Comparison of ENCODE assay signal across 12 mouse cellular contexts in the genomic region with DNA sequence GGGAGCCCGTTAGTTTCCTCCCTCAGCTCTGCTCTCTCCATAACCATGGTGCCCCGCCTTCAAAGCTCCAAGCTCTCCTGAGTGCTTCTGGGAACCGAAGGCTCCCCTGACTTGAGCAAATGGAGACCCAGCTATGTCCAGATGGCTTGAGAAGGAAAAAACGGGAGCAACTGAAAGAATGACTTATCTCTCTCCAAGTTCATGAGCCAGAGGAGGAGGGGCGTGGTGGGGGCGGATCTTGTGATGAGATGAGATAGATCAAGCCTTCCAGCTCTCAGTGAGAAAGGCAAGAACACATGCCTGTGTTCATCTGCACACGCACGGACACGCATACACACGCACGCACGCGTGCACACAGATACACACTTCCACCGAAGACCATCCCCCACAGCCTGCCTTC. TPM values are rescaled to one million over a fixed set of nuclear protein-coding genes. Genes with fewer than 3 reads are reported as not detected.
A peak's percentile ranks its signal among the peaks of the same experiment; 100 is the strongest.
DNase-seq lines count a peak whose midpoint lies in the region; ATAC-seq lines count a peak whose summit lies in the region.
"Had no signal": no experiment of that assay in that cellular context is flagged by ENCODE, and none has a peak within 500 bp of the region (broad histone marks: within the 10 kb centered on the region; RNA-seq: fewer than 3 reads in every experiment).

No protein-coding gene starts in this region.

- peaks cover 9% of the 10 kb centered on the region; the same call in 1 of the 2 replicates for H3K27me3 ChIP-seq in kidney, embryonic 15.5 days
- H3K27me3 ChIP-seq in embryonic facial prominence, embryonic 13.5 days, result no peaks in the 10 kb centered on the region
- H3K27me3 ChIP-seq: midbrain, embryonic 15.5 days had no signal

- H3K27ac ChIP-seq in kidney, embryonic 15.5 days, result no peak overlapping the region
- H3K27ac ChIP-seq in embryonic facial prominence, embryonic 13.5 days, result no peak overlapping the region
- H3K27ac ChIP-seq: midbrain, embryonic 15.5 days had no signal

- H3K9ac ChIP-seq in kidney, embryonic 15.5 days, result no peak overlapping the region
- H3K9ac ChIP-seq in embryonic facial prominence, embryonic 13.5 days, result no peak overlapping the region
- H3K9ac ChIP-seq: midbrain, embryonic 15.5 days had no signal

- H3K4me1 ChIP-seq in kidney, embryonic 15.5 days, result peaks cover 27% of the 10 kb centered on the region
- H3K4me1 ChIP-seq in embryonic facial prominence, embryonic 13.5 days, result peaks cover 34% of the 10 kb centered on the region

- 64% methylated on average over 14 of the region's 14 CpGs for WGBS in kidney, embryonic 15.5 days
- 74% methylated on average over 14 of the region's 14 CpGs for WGBS in embryonic facial prominence, embryonic 13.5 days

- no peak for ATAC-seq in kidney, embryonic 15.5 days (replicated peaks; ENCODE audit: low FRiP score)
- no peak for ATAC-seq in embryonic facial prominence, embryonic 13.5 days (ENCODE audit: insufficient number of reproducible peaks, insufficient read depth, low FRiP score, low TSS enrichment, low read depth)

- H3K9me3 ChIP-seq in kidney, embryonic 15.5 days (replicated peaks), result no peaks in the 10 kb centered on the region
- no peaks in the 10 kb centered on the region for H3K9me3 ChIP-seq in embryonic facial prominence, embryonic 13.5 days
- H3K9me3 ChIP-seq: midbrain, embryonic 15.5 days had no signal

- no peak for DNase-seq in kidney, adult 11 months
- DNase-seq in right cerebral cortex, adult 18-20 months, result peak; percentile 74
- DNase-seq in right cerebral cortex, postnatal 14 days, result no peak
- peak; percentile 78 for DNase-seq in telencephalon, adult 2 months (ENCODE audit: low read depth, low spot score)
- no peak for DNase-seq in cerebellum, postnatal 36 days
- DNase-seq: cerebellum, adult 9-11 months; heart, postnatal 10 days; layer of hippocampus, postnatal 36 days; right cerebral cortex, postnatal 25 days had no signal

- no peaks in the 10 kb centered on the region for H3K36me3 ChIP-seq in kidney, embryonic 15.5 days
- H3K36me3 ChIP-seq in embryonic facial prominence, embryonic 13.5 days, result no peaks in the 10 kb centered on the region
- H3K36me3 ChIP-seq: midbrain, embryonic 15.5 days had no signal

- H3K4me2 ChIP-seq in kidney, embryonic 15.5 days, result peak overlapping the region; percentile 51
- peak overlapping the region; percentile 41 for H3K4me2 ChIP-seq in embryonic facial prominence, embryonic 13.5 days
- H3K4me2 ChIP-seq: midbrain, embryonic 15.5 days had no signal

- no peak overlapping the region for H3K4me3 ChIP-seq in kidney, embryonic 15.5 days (replicated peaks)
- no peak overlapping the region for H3K4me3 ChIP-seq in embryonic facial prominence, embryonic 13.5 days
- H3K4me3 ChIP-seq: midbrain, embryonic 15.5 days had no signal

RNA-seq across cellular contexts. Expression of a gene that starts 4.7 kb away (rescaled TPM):
- polyA plus RNA-seq in kidney, embryonic 15.5 days (2015; fragmentation: Nextera tagmentation; extraction: Ambion mirVana), result 0.39 and 0.40 TPM in 2 replicates
- polyA plus RNA-seq in embryonic facial prominence, embryonic 13.5 days (2015; fragmentation: Nextera tagmentation; extraction: Ambion mirVana), result 1.3 and 3.7 TPM in 2 replicates

RNA-seq across cellular contexts. Expression of a gene that starts 50.3 kb away (rescaled TPM):
- polyA plus RNA-seq in kidney, embryonic 15.5 days (2015; fragmentation: Nextera tagmentation; extraction: Ambion mirVana), result 0.62 and 0.86 TPM in 2 replicates
- 0.39 and 0.96 TPM in 2 replicates for polyA plus RNA-seq in embryonic facial prominence, embryonic 13.5 days (2015; fragmentation: Nextera tagmentation; extraction: Ambion mirVana)

Comparison
In these comparisons a context has a peak if more than half of its experiments do, and no peak if none do; other contexts are left out.
1. DNase-seq: peak in right cerebral cortex, adult 18-20 months (single experiment) and telencephalon, adult 2 months (single experiment); none in kidney, adult 11 months (single experiment), right cerebral cortex, postnatal 14 days (single experiment) and cerebellum, postnatal 36 days (0 of 2).